Mouse (Mus musculus): Measurements from ENCODE around the gene Nfkbil1. TPM values are rescaled to one million over a fixed set of nuclear protein-coding genes. Genes with fewer than 3 reads are reported as not detected.

Gene Nfkbil1
- polyA plus RNA-seq, 1 experiment, result 16.9 TPM

- no peak overlapping the region for H3K4me3 ChIP-seq (ENCODE audit: extremely low read depth, insufficient read depth, insufficient read length)
- peaks cover 3% of the 10 kb centered on the region; the same call in 1 of the 2 replicates for H3K4me1 ChIP-seq (ENCODE audit: control insufficient read depth, insufficient read depth, insufficient read length)
- H3K27me3 ChIP-seq (ENCODE audit: control insufficient read depth, insufficient read depth, low read length), result no peaks in the 10 kb centered on the region
- peak in 1 of 2 experiments; percentile 77 for DNase-seq (ENCODE audit: low read depth in 1 of 2, low spot score in 2 of 2)
- TF ChIP-seq CTCF (IDR thresholded peaks at IDR 0.05; ENCODE audit: extremely low read depth, insufficient read depth, insufficient read length, insufficient replicate concordance) (peak; percentile 83), POLR2A (IDR thresholded peaks at IDR 0.05; ENCODE audit: low read depth, low read length) (no peak)
- WGBS, result 70% methylated on average over 11 of the region's 11 CpGs
- no peak overlapping the region for H3K27ac ChIP-seq (ENCODE audit: insufficient read depth, low read length)
- H3K36me3 ChIP-seq (ENCODE audit: control insufficient read depth, insufficient read depth, low read length), result peaks cover 35% of the 10 kb centered on the region
Observed at GRCm38 (mm10) chr17:35254241-35255098, 18.9 kb upstream of the Nfkbil1 start.

- no peak for DNase-seq (ENCODE audit: low read depth in 1 of 2, low spot score in 2 of 2)
- Histone ChIP-seq H3K27me3 (ENCODE audit: control insufficient read depth, insufficient read depth, low read length) (no peaks in the 10 kb centered on the region), H3K4me1 (ENCODE audit: control insufficient read depth, insufficient read depth, insufficient read length) (no peaks in the 10 kb centered on the region; the same call in 1 of the 2 replicates), H3K4me3 (ENCODE audit: extremely low read depth, insufficient read depth, insufficient read length) (no peak overlapping the region), H3K36me3 (ENCODE audit: control insufficient read depth, insufficient read depth, low read length) (peaks cover 45% of the 10 kb centered on the region), H3K27ac (ENCODE audit: insufficient read depth, low read length) (no peak overlapping the region)
- no peak for TF ChIP-seq POLR2A (IDR thresholded peaks at IDR 0.05; ENCODE audit: low read depth, low read length)
- TF ChIP-seq CTCF (IDR thresholded peaks at IDR 0.05; ENCODE audit: extremely low read depth, insufficient read depth, insufficient read length, insufficient replicate concordance), result no peak
- 90% methylated on average over 32 of the region's 32 CpGs for WGBS
Observed at GRCm38 (mm10) chr17:35253293-35254093, 17.9 kb upstream of the Nfkbil1 start.

- peaks cover 50% of the 10 kb centered on the region for H3K36me3 ChIP-seq (ENCODE audit: control insufficient read depth, insufficient read depth, low read length)
- DNase-seq (ENCODE audit: low read depth in 1 of 2, low spot score in 2 of 2), result no peak
- 85% methylated on average over 18 of the region's 18 CpGs for WGBS
- H3K27me3 ChIP-seq (ENCODE audit: control insufficient read depth, insufficient read depth, low read length), result no peaks in the 10 kb centered on the region
- TF ChIP-seq POLR2A (IDR thresholded peaks at IDR 0.05; ENCODE audit: low read depth, low read length), result no peak
- no peak for TF ChIP-seq CTCF (IDR thresholded peaks at IDR 0.05; ENCODE audit: extremely low read depth, insufficient read depth, insufficient read length, insufficient replicate concordance)
- no peaks in the 10 kb centered on the region; the same call in 1 of the 2 replicates for H3K4me1 ChIP-seq (ENCODE audit: control insufficient read depth, insufficient read depth, insufficient read length)
- no peak overlapping the region for H3K27ac ChIP-seq (ENCODE audit: insufficient read depth, low read length)
- H3K4me3 ChIP-seq (ENCODE audit: extremely low read depth, insufficient read depth, insufficient read length), result no peak overlapping the region
Observed at GRCm38 (mm10) chr17:35252619-35253292, 17.2 kb upstream of the Nfkbil1 start.

DNA sequence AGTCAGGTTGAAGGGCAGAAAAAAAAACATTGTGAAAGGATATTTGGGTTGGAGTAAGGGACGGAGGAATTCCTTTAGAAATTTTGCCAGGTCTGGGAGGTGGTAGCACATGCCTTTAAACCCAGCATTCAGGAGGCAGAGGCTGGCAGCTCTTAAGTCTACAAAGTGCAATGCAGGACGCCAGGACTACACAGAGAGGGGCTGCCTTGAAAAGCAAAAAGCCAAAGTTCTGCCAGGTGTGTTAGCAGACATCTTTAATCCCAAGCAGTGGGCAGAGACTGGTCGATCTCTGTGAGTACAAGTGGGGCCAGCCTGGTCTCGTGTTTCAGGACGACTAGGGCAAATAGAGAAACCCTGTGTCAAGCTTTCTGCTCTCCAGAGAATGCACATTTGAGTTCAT is 16.4 kb upstream of the Nfkbil1 start:
- Histone ChIP-seq H3K27me3 (ENCODE audit: control insufficient read depth, insufficient read depth, low read length) (no peaks in the 10 kb centered on the region), H3K36me3 (ENCODE audit: control insufficient read depth, insufficient read depth, low read length) (peaks cover 56% of the 10 kb centered on the region), H3K27ac (ENCODE audit: insufficient read depth, low read length) (no peak overlapping the region), H3K4me1 (ENCODE audit: control insufficient read depth, insufficient read depth, insufficient read length) (no peaks in the 10 kb centered on the region), H3K4me3 (ENCODE audit: extremely low read depth, insufficient read depth, insufficient read length) (no peak overlapping the region)
- WGBS, result 86% methylated on average over 5 of the region's 5 CpGs
- TF ChIP-seq CTCF (IDR thresholded peaks at IDR 0.05; ENCODE audit: extremely low read depth, insufficient read depth, insufficient read length, insufficient replicate concordance) (no peak), POLR2A (IDR thresholded peaks at IDR 0.05; ENCODE audit: low read depth, low read length) (no peak)
- no peak for DNase-seq (ENCODE audit: low read depth in 1 of 2, low spot score in 2 of 2)

DNA sequence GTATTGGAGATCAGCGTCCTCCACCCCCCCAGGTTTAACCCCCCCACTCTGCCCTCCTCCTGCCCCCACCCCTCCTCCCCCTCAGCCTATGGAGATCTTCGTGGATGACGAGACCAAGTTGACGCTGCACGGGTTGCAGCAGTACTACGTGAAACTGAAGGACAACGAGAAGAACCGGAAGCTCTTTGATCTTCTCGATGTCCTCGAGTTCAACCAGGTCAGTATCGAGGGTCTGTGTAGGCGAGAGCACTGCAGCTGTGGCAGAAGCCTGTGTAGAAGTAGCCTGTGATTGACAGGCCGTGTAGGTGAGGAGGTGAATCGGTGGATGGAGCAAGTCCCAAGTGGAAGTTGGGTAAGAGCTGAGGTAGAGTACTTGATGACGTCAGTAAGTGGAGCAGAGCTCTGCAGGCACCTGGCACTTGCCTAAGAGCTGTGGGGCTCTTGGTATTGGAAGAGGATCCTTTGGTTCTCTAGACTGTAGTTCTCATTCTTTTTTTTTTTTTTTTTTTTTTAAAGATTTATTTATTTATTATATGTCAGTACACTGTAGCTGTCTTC is 15.6 kb upstream of the Nfkbil1 start:
- Histone ChIP-seq H3K36me3 (ENCODE audit: control insufficient read depth, insufficient read depth, low read length) (peaks cover 63% of the 10 kb centered on the region), H3K4me1 (ENCODE audit: control insufficient read depth, insufficient read depth, insufficient read length) (no peaks in the 10 kb centered on the region), H3K4me3 (ENCODE audit: extremely low read depth, insufficient read depth, insufficient read length) (no peak overlapping the region), H3K27me3 (ENCODE audit: control insufficient read depth, insufficient read depth, low read length) (no peaks in the 10 kb centered on the region), H3K27ac (ENCODE audit: insufficient read depth, low read length) (no peak overlapping the region)
- WGBS, result 91% methylated on average over 15 of the region's 15 CpGs
- DNase-seq (ENCODE audit: low read depth in 1 of 2, low spot score in 2 of 2), result no peak
- no peak for TF ChIP-seq CTCF (IDR thresholded peaks at IDR 0.05; ENCODE audit: extremely low read depth, insufficient read depth, insufficient read length, insufficient replicate concordance)
- TF ChIP-seq POLR2A (IDR thresholded peaks at IDR 0.05; ENCODE audit: low read depth, low read length), result no peak

Measured in spleen, adult 2 months (tissue).